Mouse (Mus musculus) c-Kit-positive CD71-negative TER-119-negative erythroid progenitor cells, embryonic 14.5 days (primary cell): Measurements from ENCODE around the gene Slc10a1.

Experiments
- DNase-seq: peaks from one replicate; pipeline ENCODE4 v3.0.0-alpha.2; 2013; ENCODE audit warnings: low read depth

Slc10a1 gene

DNA sequence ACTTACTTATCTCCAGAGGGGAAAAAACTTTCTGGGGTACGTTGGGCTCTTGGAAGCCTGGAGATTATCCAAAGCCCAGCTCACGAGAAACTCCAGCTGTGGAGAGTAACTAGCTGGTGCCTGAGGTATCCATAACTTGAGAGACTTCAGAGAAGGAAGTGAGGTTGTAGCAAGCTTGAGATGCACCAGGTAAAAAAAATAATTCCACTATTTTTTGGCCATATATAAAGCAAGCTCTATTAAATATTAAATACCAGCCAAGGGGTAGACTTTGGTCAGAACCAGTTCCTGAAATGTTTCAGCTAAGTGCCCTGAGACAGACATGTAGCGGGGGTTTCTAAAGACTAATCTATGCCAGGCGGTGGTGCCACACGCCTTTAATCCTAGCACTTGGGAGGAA is at the start of gene Slc10a1:
TSS of gene Slc10a1 (minus strand) at position 101 of the 400 bp plus-strand sequence.
- DNase-seq = no peak

- no peak for DNase-seq
Observed at GRCm38 (mm10) chr12:81017624-81018023, 49.1 kb upstream of the Slc10a1 start.

DNA sequence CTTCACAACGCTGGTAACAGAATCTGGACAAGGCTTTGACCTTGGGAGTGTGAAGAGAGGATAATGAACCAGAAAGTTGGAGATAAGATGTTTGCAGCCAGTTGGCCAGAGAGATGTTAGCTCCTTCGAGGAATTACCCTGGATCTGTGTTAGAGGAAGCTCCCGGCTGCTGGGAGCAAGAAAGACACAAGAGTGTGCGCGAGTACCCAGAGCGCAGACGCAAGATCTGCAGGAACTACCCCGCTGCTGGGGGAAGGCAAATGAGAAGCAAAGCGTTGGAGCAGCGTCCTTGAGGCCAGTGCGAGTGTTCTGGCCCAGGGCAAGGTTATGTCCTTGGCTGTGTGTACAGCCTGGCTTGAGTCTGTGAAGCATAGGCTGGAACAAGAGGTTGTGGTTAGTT is 45.0 kb upstream of the Slc10a1 start:
- DNase-seq = no peak

DNA sequence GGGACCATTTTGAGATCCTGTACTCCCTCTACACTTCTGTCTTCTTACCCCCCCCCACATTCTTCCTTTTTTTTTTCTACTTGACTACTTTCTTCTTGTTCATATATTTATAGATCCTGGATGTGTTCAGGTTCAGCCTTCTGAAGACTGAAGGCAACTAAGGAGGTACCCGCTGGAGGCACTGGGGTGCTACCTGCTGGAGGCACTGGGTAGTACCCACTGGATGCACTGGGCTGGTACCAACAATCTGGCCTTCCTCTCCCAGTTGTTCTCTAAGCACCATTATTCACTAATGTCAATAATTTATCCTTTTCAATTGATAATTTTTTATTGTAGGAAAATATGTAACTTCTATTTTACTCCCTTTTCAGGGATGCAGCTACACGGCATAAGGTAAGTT is 43.5 kb upstream of the Slc10a1 start:
- no peak for DNase-seq

- no peak for DNase-seq
Observed at GRCm38 (mm10) chr12:81009813-81010212, 41.3 kb upstream of the Slc10a1 start.

DNA sequence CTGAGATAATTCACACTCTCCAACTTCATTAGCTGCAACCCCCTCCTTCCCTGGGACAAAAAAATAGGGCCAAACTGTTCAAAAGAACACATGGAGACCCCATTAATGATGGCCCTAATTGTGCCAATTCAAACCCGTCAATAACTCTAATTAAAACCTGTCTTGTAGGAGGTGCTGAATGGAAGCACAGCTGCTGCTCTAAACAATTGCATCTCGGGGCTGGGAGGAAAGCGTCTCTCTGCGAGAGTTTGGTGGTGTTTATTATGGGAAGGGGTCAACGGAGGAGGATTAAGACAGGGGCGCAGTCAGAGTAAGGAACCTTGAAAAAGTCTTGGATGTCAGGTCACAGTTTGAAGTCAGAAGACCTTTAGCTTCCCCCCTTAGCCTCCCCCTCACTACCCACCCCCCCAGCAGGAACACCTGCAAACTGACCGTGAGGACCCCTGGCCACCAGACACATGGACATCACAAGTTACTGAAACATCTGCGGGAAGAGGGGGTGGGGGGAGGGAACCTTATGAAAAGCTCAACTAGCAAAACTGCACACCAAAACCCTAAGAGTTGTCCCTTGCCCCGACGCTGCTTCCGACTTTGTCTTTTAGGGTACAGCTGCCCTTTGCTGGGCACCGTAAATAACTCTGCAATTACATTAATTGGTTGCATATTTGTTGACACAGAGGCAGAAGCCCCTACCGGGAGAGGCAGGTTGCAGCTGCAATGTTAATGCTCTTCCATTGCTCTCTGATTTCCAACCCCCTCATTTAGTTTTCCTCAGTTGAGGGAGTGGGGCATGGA is 34.5 kb upstream of the Slc10a1 start:
- no peak for DNase-seq

- no peak for DNase-seq
Observed at GRCm38 (mm10) chr12:81000924-81001323, 32.4 kb upstream of the Slc10a1 start.

DNA sequence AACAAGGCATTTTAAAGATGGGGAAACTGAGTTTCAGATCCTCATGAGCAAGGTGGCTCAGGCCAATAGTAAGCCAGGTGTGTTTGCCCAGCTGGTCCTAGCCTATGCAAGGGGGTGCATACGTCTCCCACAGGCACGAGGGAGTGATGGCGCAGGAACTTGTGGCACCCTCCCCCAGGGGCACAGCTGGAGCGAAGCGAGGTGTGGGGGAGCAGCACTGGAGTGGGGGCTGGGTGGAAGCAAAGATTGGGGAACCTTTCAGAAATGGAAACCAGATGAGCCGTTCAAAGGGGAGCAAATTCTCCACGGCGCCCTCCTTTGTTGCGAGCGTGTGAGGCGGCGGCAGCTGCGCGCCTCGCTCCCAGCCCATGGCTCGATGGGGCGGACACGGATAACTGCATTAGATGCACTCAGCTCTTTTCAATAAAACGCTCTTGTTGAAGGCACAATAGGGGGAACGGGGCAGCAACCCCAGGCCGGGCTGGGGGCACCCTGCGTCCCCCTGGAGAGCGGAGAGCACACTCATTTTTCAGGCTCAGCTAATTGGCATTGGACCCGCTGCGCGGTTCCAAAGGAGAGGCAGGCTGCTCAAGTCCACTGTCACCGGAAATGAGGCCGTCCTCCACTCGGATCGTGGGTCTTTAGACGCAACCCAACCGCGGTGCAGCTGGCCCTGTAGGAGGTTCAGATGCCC is 30.2 kb upstream of the Slc10a1 start:
- DNase-seq = no peak

DNA sequence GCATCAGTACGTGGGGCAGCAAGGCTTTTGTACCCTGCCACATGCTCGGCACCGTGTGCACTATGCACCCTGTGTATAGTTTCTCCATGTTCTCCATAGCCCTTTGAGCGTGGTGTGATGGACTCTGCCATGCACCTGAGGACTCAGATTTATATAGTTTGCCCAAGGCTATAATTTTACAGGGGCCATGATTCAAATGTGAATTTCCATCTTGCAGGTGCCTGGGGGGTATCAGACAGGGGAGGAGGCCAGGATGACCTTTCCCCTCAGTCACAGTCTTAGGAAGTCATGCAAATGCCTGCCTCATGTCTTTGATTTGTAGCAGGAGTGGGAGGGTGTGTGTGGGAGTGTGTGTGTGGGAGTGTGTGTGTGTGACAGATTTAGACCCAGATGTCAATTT is 29.1 kb upstream of the Slc10a1 start:
- DNase-seq = no peak

DNA sequence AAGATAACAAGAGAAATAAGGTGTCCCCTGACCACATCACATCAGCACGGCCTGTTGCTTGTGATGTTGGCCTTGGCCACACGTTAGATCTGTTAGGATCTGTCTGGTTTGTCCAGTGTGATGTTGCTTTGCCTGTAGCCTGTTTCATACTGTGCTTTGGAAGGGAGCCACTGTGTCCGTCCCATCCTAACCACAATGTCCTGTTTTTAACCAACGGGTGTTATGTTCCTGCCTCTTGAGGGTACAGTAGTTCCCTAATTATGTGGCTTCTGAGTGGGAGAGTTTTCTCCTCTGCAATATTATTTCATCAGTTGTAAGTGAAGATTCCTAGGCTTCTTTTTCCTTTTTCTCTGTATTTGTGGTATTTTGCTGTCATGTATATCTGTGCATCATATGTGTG is 26.8 kb upstream of the Slc10a1 start:
- DNase-seq = peak; percentile 23

- no peak for DNase-seq
Observed at GRCm38 (mm10) chr12:80993773-80994172, 25.3 kb upstream of the Slc10a1 start.

DNA sequence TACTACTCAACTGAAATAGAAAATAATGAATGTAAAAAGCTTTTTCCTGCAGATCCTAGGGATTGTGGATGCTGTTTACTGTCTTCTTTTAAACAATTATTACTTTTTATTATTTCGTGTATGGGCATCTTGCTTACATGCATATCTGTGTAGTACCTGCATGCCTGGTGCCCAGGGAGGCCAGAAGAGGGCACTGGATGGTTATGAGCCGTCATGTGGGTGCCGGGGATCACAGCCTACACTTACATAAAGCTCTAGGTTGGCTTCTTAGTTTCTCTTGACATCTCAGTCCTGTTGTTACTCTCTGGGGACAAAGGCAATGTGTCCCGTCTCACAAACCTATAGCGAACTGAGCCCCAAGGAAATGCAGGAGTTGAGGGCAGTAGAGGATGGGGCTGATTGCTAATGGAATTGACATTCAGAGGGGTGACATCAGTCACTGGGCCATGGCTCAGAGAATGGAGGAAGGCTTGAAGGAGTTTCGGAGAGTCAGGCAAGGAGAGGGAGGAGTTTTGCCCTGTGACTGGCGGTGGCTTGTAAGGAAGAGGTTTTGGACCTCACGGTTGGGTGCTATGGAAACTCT is 24.1 kb upstream of the Slc10a1 start:
- DNase-seq = no peak

- DNase-seq = no peak
Observed at GRCm38 (mm10) chr12:80991806-80992205, 23.3 kb upstream of the Slc10a1 start.

- no peak for DNase-seq
Observed at GRCm38 (mm10) chr12:80990901-80991445, 22.5 kb upstream of the Slc10a1 start.

- no peak for DNase-seq
Observed at GRCm38 (mm10) chr12:80988286-80988685, 19.8 kb upstream of the Slc10a1 start.

DNA sequence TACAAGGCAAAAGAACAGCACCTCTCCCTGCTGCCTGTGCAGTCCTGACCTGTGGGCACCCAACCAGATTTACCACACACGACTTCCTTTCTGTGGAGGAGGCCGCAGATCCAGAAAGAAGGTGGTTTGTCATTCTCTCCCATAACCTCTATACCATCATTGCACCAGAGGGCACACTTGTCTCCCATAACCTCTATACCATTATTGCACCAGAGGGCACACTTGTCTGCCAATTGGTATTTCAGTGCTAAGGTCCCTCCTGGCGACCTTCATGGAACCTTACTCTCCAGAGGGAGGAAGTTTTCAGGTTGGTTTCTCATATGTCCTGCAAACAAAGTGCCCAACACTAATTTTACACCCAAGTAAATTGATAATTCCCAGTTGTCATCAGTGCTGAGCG is 18.1 kb upstream of the Slc10a1 start:
- DNase-seq = no peak

DNA sequence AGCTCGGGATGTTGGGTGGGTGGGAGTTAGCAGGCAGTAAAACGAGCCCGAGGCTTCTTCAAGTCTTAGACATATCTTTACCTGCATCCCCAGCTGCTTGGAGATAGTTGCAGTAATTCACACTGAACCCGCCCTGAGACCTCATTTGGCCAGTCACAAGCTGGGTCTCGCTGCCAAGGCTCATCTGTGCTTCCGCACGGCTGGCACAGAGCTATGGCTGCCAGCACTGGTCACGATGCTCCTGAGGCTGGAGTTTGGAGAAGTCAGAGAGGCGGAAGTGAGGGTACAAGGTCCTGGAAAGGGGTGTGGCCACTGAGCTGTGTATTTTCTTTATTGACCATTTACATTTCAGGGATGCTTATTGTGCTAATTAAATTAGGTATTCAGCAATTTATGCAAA is 15.2 kb upstream of the Slc10a1 start:
- no peak for DNase-seq

DNA sequence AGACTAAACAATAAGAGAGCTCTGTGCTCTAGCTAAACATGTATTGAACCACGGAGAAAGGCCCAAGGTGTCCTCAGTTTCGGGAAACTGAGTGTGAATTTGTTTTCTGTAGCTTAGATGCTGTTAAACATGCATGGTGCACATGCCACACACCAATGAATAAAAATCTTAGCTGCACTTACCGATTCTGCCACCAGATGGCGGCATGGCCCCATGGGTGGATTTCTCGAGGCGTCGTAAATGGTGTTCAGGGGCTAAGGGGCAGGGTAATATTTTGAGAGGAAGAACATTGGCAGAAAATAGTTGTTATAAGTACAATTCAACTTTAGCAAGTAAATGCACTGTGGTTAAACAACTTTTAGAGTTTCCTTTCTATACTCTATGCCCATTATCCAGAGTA is 13.8 kb upstream of the Slc10a1 start:
- peak; percentile 44 for DNase-seq

GRCm38 (mm10) chr12:80975939-80976671 is 7.6 kb upstream of the Slc10a1 start:
- DNase-seq = no peak

- no peak for DNase-seq
Observed at GRCm38 (mm10) chr12:80971756-80972155, 3.3 kb upstream of the Slc10a1 start.

- DNase-seq = no peak
Observed at GRCm38 (mm10) chr12:80970181-80970705, 1.7 kb upstream of the Slc10a1 start.

DNA sequence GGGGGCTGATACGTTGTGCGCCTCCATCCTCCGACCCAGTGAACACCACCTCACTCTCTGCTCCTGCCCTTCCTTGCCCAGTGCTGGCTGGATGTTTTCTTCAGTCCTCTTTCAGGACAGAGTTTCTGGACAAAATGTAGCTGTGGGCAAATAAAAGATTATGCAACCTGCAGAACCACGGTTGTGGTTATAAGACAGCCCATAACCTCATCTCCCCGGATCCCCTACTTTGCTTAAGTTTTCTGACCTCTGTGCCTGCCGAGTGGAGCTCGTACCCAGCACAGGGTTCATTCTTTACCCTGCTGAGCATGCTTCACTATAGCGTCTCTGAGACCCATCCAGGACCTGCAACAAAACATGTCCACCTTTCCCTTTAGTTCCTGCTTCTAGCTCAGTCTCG is 587 bp downstream of the Slc10a1 start:
- DNase-seq = no peak
